Mouse (Mus musculus): ENCODE measurements around the gene Slc35b3. TPM values are rescaled to one million over a fixed set of nuclear protein-coding genes. Genes with fewer than 3 reads are reported as not detected.
A peak's percentile ranks its signal among the peaks of the same experiment; 100 is the strongest.

The Slc35b3 gene
- total RNA-seq, 2 experiments from 2014 or later, result 17.9 to 18.1 TPM

DNA sequence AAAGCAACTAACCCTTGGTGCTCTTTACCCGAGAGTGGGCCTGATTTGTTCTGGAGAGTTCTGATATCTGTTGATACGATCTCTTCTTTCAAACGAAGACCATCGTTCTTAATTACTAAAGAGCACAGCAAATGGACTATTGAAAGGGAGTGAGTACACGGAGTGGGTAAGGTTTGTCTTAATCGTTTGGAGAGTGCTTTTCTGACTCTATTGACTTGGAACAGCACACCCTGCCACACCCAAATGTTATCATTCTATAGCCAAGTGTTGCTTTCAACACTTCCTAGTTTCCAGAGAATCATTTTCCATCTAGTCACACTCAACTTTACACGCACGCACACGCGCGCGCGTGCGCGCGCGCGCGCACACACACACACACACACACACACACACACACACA is 19.4 kb downstream of the Slc35b3 start:
- DNase-seq (ENCODE audit: low spot score in 2 of 2), result no peak

DNA sequence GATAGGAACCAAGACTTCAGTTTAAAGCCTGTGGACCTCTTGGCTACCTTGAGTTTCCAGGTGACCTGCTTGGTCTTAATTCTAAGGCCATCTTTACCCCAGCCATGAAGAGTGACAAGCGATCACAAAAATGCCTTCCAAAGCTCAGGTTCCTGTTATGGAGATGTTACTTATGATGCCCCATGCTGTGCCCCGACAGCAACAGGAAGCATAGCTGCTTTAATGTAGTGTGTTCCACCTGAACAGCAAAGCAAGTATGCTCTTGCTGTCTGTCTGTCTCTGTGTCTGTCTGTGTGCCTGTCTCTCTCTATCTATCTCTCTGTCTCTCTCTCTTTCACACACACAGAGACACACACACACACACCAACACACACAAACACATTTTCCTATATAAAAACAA is 22.2 kb downstream of the Slc35b3 start:
- no peak for DNase-seq (ENCODE audit: low spot score in 2 of 2)

GRCm38 (mm10) chr13:38936860-38937471 is 23.7 kb downstream of the Slc35b3 start:
- no peak for DNase-seq (ENCODE audit: low spot score in 2 of 2)

DNA sequence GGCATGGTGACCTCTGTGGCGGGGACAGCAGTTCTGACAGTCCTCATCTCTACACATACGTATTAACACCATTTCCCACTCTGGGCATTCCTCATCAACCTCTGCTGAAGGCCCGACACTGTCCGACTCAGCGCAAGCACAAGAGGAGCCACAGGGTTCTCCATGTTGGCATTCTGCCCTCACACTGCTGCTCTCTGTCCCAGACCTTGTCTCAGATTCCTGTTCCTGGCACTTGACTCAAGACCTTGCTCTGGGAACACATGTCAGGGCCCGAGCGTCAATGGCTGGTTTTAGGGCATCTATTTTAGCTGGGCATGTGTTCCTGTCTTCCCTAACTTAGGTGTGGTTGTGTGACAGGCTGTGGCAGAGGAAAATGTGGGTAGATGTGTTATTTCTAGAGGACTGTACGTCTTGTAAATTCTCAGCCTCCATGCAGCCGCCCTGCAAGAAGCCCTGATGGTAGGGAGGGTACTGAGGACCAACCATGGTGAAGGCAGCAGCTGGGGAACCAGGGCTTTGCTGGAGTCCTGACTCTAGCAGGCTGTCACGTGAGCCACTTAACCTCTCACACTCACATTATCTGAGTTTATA is 24.7 kb downstream of the Slc35b3 start:
- peak in 1 of 2 experiments; percentile 15 for DNase-seq (ENCODE audit: low spot score in 2 of 2)

GRCm38 (mm10) chr13:38929843-38930578 is 30.7 kb downstream of the Slc35b3 start:
- DNase-seq (ENCODE audit: low spot score in 2 of 2), result no peak

- no peak for DNase-seq (ENCODE audit: low spot score in 2 of 2)
Measured at GRCm38 (mm10) chr13:38922676-38923075, 38.0 kb downstream of the Slc35b3 start.

DNA sequence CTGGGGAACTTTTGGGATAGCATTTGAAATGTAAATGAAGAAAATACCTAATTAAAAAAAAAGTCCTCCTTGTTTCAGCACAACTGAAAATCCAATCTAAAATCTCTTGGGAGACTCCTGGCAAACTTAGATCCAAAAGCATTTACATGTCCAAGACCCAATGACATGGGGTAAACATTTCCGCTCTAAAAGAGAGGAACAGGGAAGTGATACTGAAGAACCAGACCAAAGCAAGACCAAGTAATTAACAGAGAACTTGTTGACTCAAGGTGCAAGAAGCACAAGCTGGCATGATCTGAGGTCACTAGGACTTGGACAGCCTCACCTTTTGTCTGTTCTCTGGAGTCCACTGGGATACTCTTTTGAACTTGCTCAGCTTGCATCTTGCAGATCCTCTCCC is 39.4 kb downstream of the Slc35b3 start:
- DNase-seq (ENCODE audit: low spot score in 2 of 2), result no peak

GRCm38 (mm10) chr13:38918188-38918885 is 42.3 kb downstream of the Slc35b3 start:
- no peak for DNase-seq (ENCODE audit: low spot score in 2 of 2)

- DNase-seq (ENCODE audit: low spot score in 2 of 2), result no peak
Measured at GRCm38 (mm10) chr13:38917556-38917955, 43.1 kb downstream of the Slc35b3 start.

GRCm38 (mm10) chr13:38914771-38915170 is 45.9 kb downstream of the Slc35b3 start:
- DNase-seq (ENCODE audit: low spot score in 2 of 2), result no peak

DNA sequence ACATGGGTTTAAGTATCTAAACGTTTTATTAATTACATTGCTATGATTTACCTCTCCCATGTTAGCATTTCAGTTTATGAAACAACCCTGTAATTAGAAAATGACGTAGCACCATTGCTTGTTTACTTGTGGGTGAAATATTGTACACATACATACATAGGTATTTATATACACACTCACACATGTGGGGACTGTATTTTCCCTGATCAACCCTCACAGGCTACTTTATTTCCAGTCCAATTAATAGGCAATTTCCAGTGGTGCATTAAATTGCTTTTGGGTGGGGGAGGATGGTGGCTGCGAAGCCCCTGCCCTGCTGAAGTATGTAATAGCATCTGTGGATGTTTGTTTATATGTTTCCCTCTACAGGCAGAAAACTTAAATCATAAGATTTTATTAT is 68.3 kb downstream of the Slc35b3 start:
- no peak for DNase-seq (ENCODE audit: low spot score in 2 of 2)

Data from left cerebral cortex, adult 18-20 months (tissue).